Mouse (Mus musculus) heart, adult 9 months (tissue): ENCODE measurements around the gene Foxe1.
A peak's percentile ranks its signal among the peaks of the same experiment; 100 is the strongest.

Experiments
- DNase-seq, 2 experiments: peaks; one replicate each; pipeline ENCODE4 v3.0.0; 2022; ENCODE audit warnings: low spot score in 2 of 2

Foxe1 gene

DNA sequence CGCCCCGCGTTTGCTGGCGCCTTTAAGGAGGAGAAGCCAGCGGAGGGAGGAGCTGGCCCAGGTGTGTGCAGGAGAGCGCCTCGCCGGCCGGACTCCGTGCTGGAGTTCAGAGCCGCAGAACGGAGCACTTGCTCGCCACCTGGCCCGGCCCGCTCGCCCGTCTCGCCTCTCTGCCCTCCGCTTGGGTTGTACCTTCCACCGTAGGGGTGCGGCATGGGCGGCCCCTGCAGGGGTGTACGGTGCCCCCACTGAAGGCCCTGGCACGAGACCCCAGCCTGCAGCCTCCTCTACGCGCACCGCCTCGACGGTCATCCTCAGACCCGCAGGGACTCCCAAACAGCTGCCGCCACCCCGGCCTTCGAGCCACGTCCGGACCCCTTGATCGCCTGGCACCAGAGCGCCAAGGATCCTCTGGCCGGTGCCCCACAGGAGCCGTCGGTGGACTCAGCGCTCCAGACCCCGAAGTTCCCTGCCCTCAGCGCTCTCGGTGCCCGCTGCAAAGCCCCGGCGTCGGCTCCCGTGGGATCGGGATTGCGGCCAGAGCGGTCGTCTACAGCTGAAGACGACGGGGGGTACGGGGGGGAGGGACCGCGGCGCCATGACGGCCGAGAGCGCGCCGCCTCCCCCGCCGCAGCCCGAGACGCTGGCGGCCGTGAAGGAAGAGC, at the start of gene Foxe1:
Gene Foxe1 (plus strand): TSS at position 14 of the 665 bp plus-strand sequence.
- no peak for DNase-seq

- DNase-seq = peak; percentile 81 to 86
These were observed 39.3 kb upstream of the Foxe1 start for GRCm38 (mm10) chr4:46304071-46304470.

DNA sequence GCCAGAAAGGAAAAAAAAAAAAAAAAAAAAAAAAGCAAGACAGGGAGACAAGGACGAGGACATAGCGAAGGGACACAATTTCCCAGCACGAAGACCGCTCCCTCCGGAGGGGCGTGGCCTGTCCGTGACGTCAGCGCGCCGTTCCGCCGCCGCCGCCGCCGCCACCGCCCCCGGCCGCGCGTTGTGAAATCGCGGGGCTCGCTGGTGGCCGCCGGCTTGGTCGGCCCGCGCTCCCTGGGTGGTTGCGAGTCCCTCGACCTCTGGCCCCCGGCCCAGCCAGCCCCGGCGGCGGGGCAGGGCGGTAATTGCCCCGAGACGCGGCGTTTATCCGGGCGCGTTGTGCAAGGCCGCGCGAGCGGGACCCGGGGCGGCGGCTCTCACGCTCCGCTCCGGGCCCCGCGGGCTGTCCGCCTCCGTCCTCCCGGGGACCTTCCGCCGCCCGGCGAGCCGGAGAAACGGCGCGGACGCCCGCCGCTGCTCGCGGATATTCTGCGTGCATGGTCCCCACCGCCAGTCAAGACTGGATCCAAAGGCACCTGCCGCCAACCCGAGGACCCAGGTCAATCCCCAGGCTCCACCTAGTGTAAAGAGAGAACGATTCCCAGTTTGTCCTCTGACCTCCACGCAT, 38.5 kb upstream of the Foxe1 start:
- DNase-seq = peak; percentile 77 to 81

DNA sequence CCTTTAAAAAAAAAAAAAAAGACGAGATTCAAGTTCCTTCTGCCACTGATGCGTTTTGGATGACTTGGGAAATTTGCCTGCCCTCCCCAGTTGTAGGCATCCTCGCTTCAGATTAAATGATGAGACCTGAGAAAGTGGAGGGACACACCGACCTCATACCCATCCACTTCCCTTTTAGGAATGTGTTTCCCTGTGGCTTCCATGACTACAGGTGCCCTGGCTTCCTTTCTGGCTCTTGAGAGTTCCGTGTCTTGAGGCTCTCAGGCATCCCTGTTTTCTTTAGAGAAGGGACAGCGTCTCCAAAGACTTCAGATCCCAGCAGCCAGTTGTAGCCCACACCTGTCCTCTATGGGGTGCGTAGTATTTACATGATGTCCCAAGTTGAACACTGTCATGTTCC, 38.0 kb upstream of the Foxe1 start:
- peak in 1 of 2 experiments; percentile 12 for DNase-seq

DNA sequence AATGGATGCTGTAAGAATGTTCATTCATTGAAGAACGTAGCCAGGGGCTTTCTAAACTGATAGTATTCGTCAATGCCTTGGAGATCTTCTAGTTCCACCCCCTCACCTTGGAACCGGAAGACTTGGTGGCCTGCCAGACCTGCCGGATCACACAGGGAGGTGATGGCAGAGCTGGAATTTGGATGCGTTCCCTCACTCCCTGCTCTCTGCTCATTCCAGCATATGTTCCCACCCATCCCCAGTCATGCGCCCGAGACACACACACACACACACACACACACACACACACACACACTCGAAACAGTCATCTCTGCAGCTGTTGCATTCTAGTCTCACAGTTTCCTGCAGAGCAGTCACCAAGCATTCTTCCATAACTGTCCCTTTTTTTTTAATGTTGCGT, 36.1 kb upstream of the Foxe1 start:
- peak; percentile 58 to 80 for DNase-seq

- no peak for DNase-seq
These were observed 35.5 kb upstream of the Foxe1 start for GRCm38 (mm10) chr4:46307869-46308268.

- DNase-seq = no peak
These were observed 31.8 kb upstream of the Foxe1 start for GRCm38 (mm10) chr4:46311631-46312030.

DNA sequence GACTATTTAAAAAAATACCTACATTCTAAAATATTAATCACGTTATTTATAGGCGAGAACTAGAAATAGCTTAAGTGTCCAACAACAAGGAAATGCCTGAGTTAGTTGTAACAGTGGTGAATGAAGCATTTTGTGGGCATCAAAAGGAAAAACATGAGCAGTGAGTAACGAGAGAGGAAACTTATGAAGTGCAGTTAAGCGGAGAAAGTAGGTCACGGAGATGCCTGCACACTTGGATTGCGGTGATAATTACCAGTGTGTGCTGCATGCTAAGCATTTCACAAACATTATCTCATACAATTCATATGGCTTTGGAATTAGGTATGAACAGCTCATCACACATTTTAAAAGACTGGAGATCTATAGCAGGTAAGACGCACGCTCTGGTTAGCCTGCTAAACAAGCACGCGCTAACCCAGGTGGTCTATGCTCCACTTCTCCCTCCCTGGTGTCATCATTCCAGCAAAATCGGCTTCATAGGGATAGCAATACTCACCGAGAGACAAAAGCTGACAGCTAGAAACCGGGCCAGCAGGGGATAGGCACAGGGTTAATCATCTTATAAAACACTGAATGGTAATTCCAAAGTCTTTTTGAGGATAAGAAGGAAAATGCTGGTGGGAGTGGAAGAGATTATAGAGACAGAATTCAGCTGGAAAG, 21.5 kb upstream of the Foxe1 start:
- no peak for DNase-seq

DNA sequence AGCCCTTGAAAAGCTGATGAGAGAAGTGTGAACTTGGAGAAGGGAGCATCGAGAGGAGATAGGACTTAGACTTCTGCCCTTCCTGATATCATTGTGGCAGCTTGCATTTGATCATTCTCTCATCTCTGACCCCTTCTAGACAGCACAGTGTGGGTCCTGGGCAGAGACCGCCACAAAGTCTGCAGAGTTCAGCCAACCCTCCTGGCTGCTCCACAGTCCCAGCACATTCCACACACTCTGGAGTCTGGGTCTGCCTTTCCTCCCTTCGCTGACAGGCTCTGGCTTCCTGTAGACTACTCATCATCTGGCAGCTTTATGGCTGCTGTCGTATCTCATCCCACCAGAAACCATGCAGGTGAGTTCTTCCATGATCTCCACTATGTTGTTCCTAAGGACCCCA, 20.7 kb upstream of the Foxe1 start:
- no peak for DNase-seq

- DNase-seq = no peak
These were observed 14.5 kb upstream of the Foxe1 start for GRCm38 (mm10) chr4:46328906-46329305.

DNA sequence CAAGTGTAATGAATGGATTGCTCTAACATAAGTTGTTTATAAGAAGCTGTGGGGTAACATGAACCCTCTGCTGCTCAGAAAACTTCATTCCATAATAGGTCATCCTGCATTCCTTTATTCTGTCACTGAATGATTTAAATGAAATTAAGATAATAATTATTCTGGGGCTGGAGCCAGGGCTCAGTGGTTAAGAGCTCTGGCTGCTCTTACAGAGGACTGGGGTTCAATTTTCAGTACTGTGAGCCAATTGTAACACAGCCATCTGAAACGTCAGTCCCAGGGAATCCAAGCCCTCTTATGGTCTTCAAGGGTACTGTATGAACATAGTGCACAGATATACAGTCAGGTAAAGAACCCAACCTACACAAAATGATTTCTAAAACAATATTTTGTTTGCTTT, 7.6 kb upstream of the Foxe1 start:
- no peak for DNase-seq

GRCm38 (mm10) chr4:46337990-46338389, 5.4 kb upstream of the Foxe1 start:
- DNase-seq = peak; percentile 7 to 13

GRCm38 (mm10) chr4:46339026-46339425, 4.4 kb upstream of the Foxe1 start:
- no peak for DNase-seq

- DNase-seq = no peak
These were observed 3.8 kb upstream of the Foxe1 start for GRCm38 (mm10) chr4:46339584-46339983.

- no peak for DNase-seq
These were observed 1.4 kb upstream of the Foxe1 start for GRCm38 (mm10) chr4:46341831-46342680.

DNA sequence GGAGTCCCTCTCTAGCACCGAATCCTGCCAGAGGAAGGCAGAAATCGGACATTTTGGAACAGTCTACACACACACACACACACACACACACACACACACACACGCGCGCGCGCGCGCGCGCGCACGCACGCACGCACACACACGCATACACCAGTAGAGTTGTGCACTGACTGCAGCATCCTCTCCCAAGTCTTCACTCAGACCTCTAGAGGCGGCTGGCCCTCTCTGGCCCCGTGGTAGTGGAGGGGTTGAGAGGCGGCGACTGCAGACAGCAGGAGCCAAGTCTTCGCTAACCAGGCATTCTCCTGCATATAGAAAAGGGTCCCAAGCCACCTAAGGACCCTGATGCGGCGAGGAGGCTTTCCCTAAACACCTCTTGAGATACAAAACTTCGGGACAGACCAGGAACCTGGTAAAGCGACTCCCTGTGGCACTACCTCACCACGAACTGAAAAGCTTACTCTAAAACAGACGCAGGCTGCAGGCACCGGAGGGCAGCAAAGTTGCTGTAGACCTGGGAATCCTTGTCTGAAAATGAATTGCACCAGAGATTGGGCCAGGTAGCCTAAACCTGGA, 610 bp upstream of the Foxe1 start:
- DNase-seq = no peak

GRCm38 (mm10) chr4:46344288-46344687, 879 bp downstream of the Foxe1 start:
- no peak for DNase-seq

- no peak for DNase-seq
These were observed 1.8 kb downstream of the Foxe1 start for GRCm38 (mm10) chr4:46345056-46345772.

DNA sequence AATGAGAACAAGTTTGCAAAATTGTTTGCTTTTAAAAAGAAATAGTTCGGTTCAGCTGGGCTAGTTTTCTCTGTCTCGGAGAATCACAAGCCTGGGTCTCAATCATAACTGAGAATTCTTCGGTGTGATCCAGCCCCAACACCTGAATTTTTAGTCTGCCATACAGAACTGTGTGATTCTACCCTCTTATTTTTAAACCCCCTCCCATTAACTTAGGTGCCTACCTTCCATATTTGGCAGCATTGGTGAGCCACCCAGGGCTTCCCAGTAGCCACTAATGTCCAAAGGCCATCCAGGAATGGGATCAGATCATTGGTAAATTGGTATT, 2.3 kb downstream of the Foxe1 start:
- no peak for DNase-seq

- DNase-seq = no peak
These were observed 2.8 kb downstream of the Foxe1 start for GRCm38 (mm10) chr4:46346221-46346620.

GRCm38 (mm10) chr4:46347141-46347540, 3.7 kb downstream of the Foxe1 start:
- no peak for DNase-seq
